Mouse (Mus musculus) ES-E14 (cell line): ENCODE measurements around the gene Impdh2. TPM values are rescaled to one million over a fixed set of nuclear protein-coding genes. Genes with fewer than 3 reads are reported as not detected.
"Not testable (repeated sequence)": the region's sequence is repeated elsewhere in the genome, so short reads cannot be mapped to it uniquely, and the experiment has no call there.

Experiments
- DNase-seq: peaks from one replicate; pipeline ENCODE4 v3.0.0-alpha.2; 2013; ENCODE audit warnings: low read depth, low spot score
- H3K27ac ChIP-seq: 2 replicates; pipeline ENCODE4 v1.5.1; 2012; ENCODE audit warnings: low read depth, mild to moderate bottlenecking, low read length, moderate library complexity, mixed read lengths; ENCODE audit not compliant: poor library complexity, insufficient read depth, severe bottlenecking
- H3K36me3 ChIP-seq: 2 replicates; pipeline ENCODE4 v1.6.1; 2012; ENCODE audit warnings: mild to moderate bottlenecking, low read length, moderate library complexity, mixed read lengths; ENCODE audit not compliant: control insufficient read depth, poor library complexity, insufficient read depth, severe bottlenecking
- H3K4me1 ChIP-seq, 2 experiments: fragments of 150-350 bp in 1 of 2; sonication (generic) in 1 of 2; 2 replicates each; pipeline ENCODE4 v1.6.1; 2012; ENCODE audit warnings: low read length in 2 of 2, mild to moderate bottlenecking in 1 of 2, mixed read lengths in 1 of 2; ENCODE audit not compliant: control insufficient read depth in 2 of 2, insufficient read depth in 2 of 2, poor library complexity in 1 of 2
- H3K4me3 ChIP-seq, 2 experiments: fragments of 150-350 bp in 1 of 2; sonication (generic) in 1 of 2; 2 replicates each; pipeline ENCODE4 v1.5.1; 2012; ENCODE audit warnings: low read length in 2 of 2, low read depth in 1 of 2, mild to moderate bottlenecking in 1 of 2, mixed read lengths in 1 of 2; ENCODE audit not compliant: insufficient read depth in 1 of 2, poor library complexity in 1 of 2, severe bottlenecking in 1 of 2
- H3K9ac ChIP-seq: 2 replicates; pipeline ENCODE4 v1.6.1; 2012; ENCODE audit warnings: low read depth, mild to moderate bottlenecking, low read length, mixed read lengths; ENCODE audit not compliant: poor library complexity, insufficient read depth, severe bottlenecking
- H3K9me3 ChIP-seq: fragments of 150-350 bp; sonication (generic); 2 replicates; pipeline ENCODE4 v1.6.1; 2012; ENCODE audit warnings: low read depth, mild to moderate bottlenecking, low read length; ENCODE audit not compliant: control insufficient read depth, insufficient read depth
- CHD2 ChIP-seq: IDR thresholded peaks from 2 replicates; pipeline ENCODE4 v1.6.1; 2014; ENCODE audit warnings: mild to moderate bottlenecking, low read depth, low read length, inconsistent platforms
- HCFC1 ChIP-seq: IDR thresholded peaks from 2 replicates; pipeline ENCODE4 v1.6.1; 2012; ENCODE audit warnings: low read length, inconsistent platforms, borderline replicate concordance; ENCODE audit not compliant: insufficient read depth
- MAFK ChIP-seq: IDR thresholded peaks from 2 replicates; pipeline ENCODE4 v1.6.1; 2014; ENCODE audit warnings: mild to moderate bottlenecking, low read depth, low read length, inconsistent platforms; ENCODE audit not compliant: insufficient read depth
- ZC3H11A ChIP-seq: IDR thresholded peaks from 2 replicates; pipeline ENCODE4 v1.6.1; 2012; ENCODE audit warnings: low read depth, mild to moderate bottlenecking, inconsistent platforms, low read length, borderline replicate concordance
- ZNF384 ChIP-seq: IDR thresholded peaks from 2 replicates; pipeline ENCODE4 v1.6.1; 2012; ENCODE audit warnings: low read depth, low read length, inconsistent platforms
- in situ Hi-C, 2 experiments: fragments of 600-800 bp; cut with MboI; formaldehyde crosslinking; loops; one replicate each; pipeline ENCODE4 v1.15.1; 2025; ENCODE audit warnings: low sequenced_read_pairs in 2 of 2, inconsistent platforms in 1 of 2; ENCODE audit not compliant: unreplicated experiment in 2 of 2
- total RNA-seq: library from RNA; depleted of rRNA; stranded (reverse); fragments of 300-350 nt; gene quantifications from 2 replicates; pipeline ENCODE4 v1.2.3, GENCODE M21; 2012

The Impdh2 gene
- total RNA-seq, 1 experiment = 404 TPM

- peak within 1 kb of the TSS; percentile 74 to 84 for H3K4me3 ChIP-seq
- no peak within 1 kb of the TSS for H3K27ac ChIP-seq
- peaks cover 2 to 7% of the 10 kb centered on the region in 2 experiments; a peak in 1 of 4 replicates for H3K4me1 ChIP-seq
- in situ Hi-C loops = no loop called here
- peak within 1 kb of the TSS; percentile 69 for H3K9ac ChIP-seq
- H3K9me3 ChIP-seq = no peaks in the 10 kb centered on the region
- no peak for TF ChIP-seq HCFC1
- TF ChIP-seq CHD2 = no peak
- TF ChIP-seq ZC3H11A = no peak
- TF ChIP-seq ZNF384 = no peak
- no peak for TF ChIP-seq MAFK
- no peaks in the 10 kb centered on the region for H3K36me3 ChIP-seq
- DNase-seq = no peak
Observed at GRCm38 (mm10) chr9:108596998-108597764, 37.1 kb downstream of the Impdh2 start, which contains the start of gene P4htm. Gene P4htm (minus strand): TSS chr9:108597667.

GRCm38 (mm10) chr9:108599021-108599566 is 39.0 kb downstream of the Impdh2 start:
- peaks cover 2 to 7% of the 10 kb centered on the region in 2 experiments; a peak in 2 of 4 replicates for H3K4me1 ChIP-seq
- no peak overlapping the region for H3K27ac ChIP-seq
- no peak overlapping the region for H3K9ac ChIP-seq
- peaks cover 11% of the 10 kb centered on the region for H3K36me3 ChIP-seq
- no peak for TF ChIP-seq ZC3H11A
- no peak for TF ChIP-seq MAFK
- no peak for TF ChIP-seq HCFC1
- no peak for TF ChIP-seq CHD2
- no peak for TF ChIP-seq ZNF384
- H3K9me3 ChIP-seq = no peaks in the 10 kb centered on the region
- DNase-seq = no peak
- in situ Hi-C loops = no loop called here
- no peak overlapping the region for H3K4me3 ChIP-seq

GRCm38 (mm10) chr9:108600011-108600410 is 39.9 kb downstream of the Impdh2 start:
- no peak overlapping the region for H3K9ac ChIP-seq
- peaks cover 18% of the 10 kb centered on the region for H3K36me3 ChIP-seq
- H3K4me3 ChIP-seq = no peak overlapping the region
- no peak overlapping the region for H3K27ac ChIP-seq
- H3K9me3 ChIP-seq = no peaks in the 10 kb centered on the region
- no peak for DNase-seq
- in situ Hi-C loops = no loop called here
- H3K4me1 ChIP-seq = peaks cover 2 to 10% of the 10 kb centered on the region in 2 experiments; a peak in 2 of 4 replicates
- TF ChIP-seq HCFC1 (no peak), CHD2 (no peak), ZNF384 (no peak), ZC3H11A (no peak), MAFK (no peak)

- Histone ChIP-seq H3K9ac (no peak overlapping the region), H3K36me3 (peaks cover 24% of the 10 kb centered on the region), H3K27ac (no peak overlapping the region), H3K4me1 (peaks cover 2 to 13% of the 10 kb centered on the region in 2 experiments; a peak in 2 of 4 replicates), H3K9me3 (no peaks in the 10 kb centered on the region), H3K4me3 (no peak overlapping the region)
- no peak for TF ChIP-seq MAFK
- TF ChIP-seq ZNF384 = no peak
- no peak for TF ChIP-seq CHD2
- TF ChIP-seq ZC3H11A = no peak
- TF ChIP-seq HCFC1 = no peak
- DNase-seq = no peak
- in situ Hi-C loops = no loop called here
Observed at GRCm38 (mm10) chr9:108601986-108602385, 41.9 kb downstream of the Impdh2 start.

GRCm38 (mm10) chr9:108607929-108608328 is 47.8 kb downstream of the Impdh2 start:
- H3K4me3 ChIP-seq, H3K27ac ChIP-seq, H3K9me3 ChIP-seq, H3K4me1 ChIP-seq, in situ Hi-C loops, DNase-seq, H3K9ac ChIP-seq: not testable (repeated sequence)
- H3K36me3 ChIP-seq = peaks cover 67% of the 10 kb centered on the region
